Mouse (Mus musculus) MN1 (cell line): ENCODE results near the gene Olfr745.

Experiments used
- DNase-seq: peaks from one replicate; pipeline ENCODE4 v3.0.0-alpha.2; 2016; ENCODE audit warnings: low spot score

Gene Olfr745

GRCm38 (mm10) chr14:50639088-50639487, at the start of gene Olfr745:
Gene Olfr745, plus strand, starts transcription at chr14:50639388.
- no peak for DNase-seq

- no peak for DNase-seq
These were observed 24.6 kb upstream of the Olfr745 start, which contains the start of gene Olfr744 for GRCm38 (mm10) chr14:50614579-50614978. Gene Olfr744, plus strand, starts transcription at chr14:50614879.

GRCm38 (mm10) chr14:50646783-50647182, 7.6 kb downstream of the Olfr745 start, which contains the start of gene Olfr746:
Gene Olfr746, plus strand, starts transcription at chr14:50647083.
- DNase-seq, result no peak

- DNase-seq, result no peak
These were observed 53.9 kb downstream of the Olfr745 start, which contains the start of gene Olfr747 for GRCm38 (mm10) chr14:50693106-50693505. Gene Olfr747, minus strand, starts transcription at chr14:50693206.
